9 mouse cellular contexts compared by ENCODE assay signal in genomic region chr10:108089375-108089981, GRCm38 (mm10).
DNase-seq lines count a peak whose midpoint lies in the region; ATAC-seq and TF ChIP-seq lines count a peak whose summit lies in the region.
"Had no signal": no experiment of that assay in that cellular context is flagged by ENCODE, and none has a peak within 500 bp of the region (broad histone marks: within the 10 kb centered on the region; RNA-seq: fewer than 3 reads in every experiment).

No protein-coding gene starts in this region.

- WGBS in hindbrain, embryonic 14.5 days = 57% methylated on average over 8 of the region's 8 CpGs
- WGBS in hindbrain, embryonic 13.5 days = 53% methylated on average over 8 of the region's 8 CpGs
- 25% methylated on average over 8 of the region's 8 CpGs for WGBS in heart, adult 2 months

- H3K27ac ChIP-seq in hindbrain, embryonic 14.5 days = no peak overlapping the region
- no peak overlapping the region for H3K27ac ChIP-seq in hindbrain, embryonic 13.5 days
- peak overlapping the region; percentile 64 for H3K27ac ChIP-seq in heart, adult 2 months

- no peak for TF ChIP-seq POLR2A in heart, adult 2 months (IDR thresholded peaks at IDR 0.05; ENCODE audit: insufficient read depth, low read depth, low read length)

- no peak for TF ChIP-seq EP300 in heart, adult 2 months (IDR thresholded peaks at IDR 0.05; ENCODE audit: insufficient read depth, low read depth, low read length)

- peak; percentile 56 for DNase-seq in hindbrain, embryonic 14.5 days (ENCODE audit: low spot score)
- peak; percentile 46 for DNase-seq in MEL-GATA-1-ER (ENCODE audit: extremely low read depth, low read depth)
- peak; percentile 32 to 39 for DNase-seq in heart, adult 2 months
- DNase-seq in kidney, postnatal 36 days = peak; percentile 53 to 69
- no peak for DNase-seq in urinary bladder, postnatal 10 days (ENCODE audit: low spot score)

- H3K9ac ChIP-seq in hindbrain, embryonic 14.5 days = no peak overlapping the region
- H3K9ac ChIP-seq in hindbrain, embryonic 13.5 days = no peak overlapping the region
- H3K9ac ChIP-seq in heart, adult 2 months (ENCODE audit: low read depth, low read length) = no peak overlapping the region
- H3K9ac ChIP-seq: hindbrain, embryonic 15.5 days had no signal

- H3K36me3 ChIP-seq in hindbrain, embryonic 14.5 days (replicated peaks; ENCODE audit: control insufficient read depth, insufficient read depth) = no peaks in the 10 kb centered on the region
- no peaks in the 10 kb centered on the region for H3K36me3 ChIP-seq in hindbrain, embryonic 13.5 days
- peaks cover 5% of the 10 kb centered on the region for H3K36me3 ChIP-seq in heart, adult 2 months (ENCODE audit: control insufficient read depth, insufficient read depth, low read length)
- H3K36me3 ChIP-seq: hindbrain, embryonic 15.5 days had no signal

- ATAC-seq in hindbrain, embryonic 14.5 days (ENCODE audit: low FRiP score) = no peak
- no peak for ATAC-seq in hindbrain, embryonic 13.5 days (ENCODE audit: low FRiP score)
- no peak for ATAC-seq in erythroid progenitor cell, adult 5-6 weeks (replicated peaks; ENCODE audit: low FRiP score, poor library complexity, severe bottlenecking)
- ATAC-seq in cerebellum, adult (ENCODE audit: insufficient number of reproducible peaks, low FRiP score, low TSS enrichment) = no peak

- H3K4me3 ChIP-seq in hindbrain, embryonic 14.5 days (replicated peaks; ENCODE audit: low read length) = no peak overlapping the region
- no peak overlapping the region for H3K4me3 ChIP-seq in hindbrain, embryonic 13.5 days
- no peak overlapping the region; the same call in 1 of the 2 replicates for H3K4me3 ChIP-seq in heart, adult 2 months
- H3K4me3 ChIP-seq: hindbrain, embryonic 15.5 days had no signal

- no peaks in the 10 kb centered on the region for H3K4me1 ChIP-seq in hindbrain, embryonic 14.5 days (replicated peaks; ENCODE audit: control insufficient read depth, insufficient read depth, low read length)
- H3K4me1 ChIP-seq in hindbrain, embryonic 13.5 days (replicated peaks) = no peaks in the 10 kb centered on the region
- peaks cover 7% of the 10 kb centered on the region for H3K4me1 ChIP-seq in heart, adult 2 months (ENCODE audit: control insufficient read depth, insufficient read depth, low read length)
- H3K4me1 ChIP-seq: hindbrain, embryonic 15.5 days had no signal

- H3K79me2 ChIP-seq in heart, adult 2 months (replicated peaks; ENCODE audit: control insufficient read depth, insufficient read depth, low read length) = no peaks in the 10 kb centered on the region

- no peak overlapping the region for H3K4me2 ChIP-seq in hindbrain, embryonic 14.5 days (replicated peaks)
- no peak overlapping the region for H3K4me2 ChIP-seq in hindbrain, embryonic 13.5 days
- H3K4me2 ChIP-seq: hindbrain, embryonic 15.5 days had no signal

- intact Hi-C loops in heart, adult 2 months (cut with DNase I) = loop anchor here (5.0 kb wide), 2 partner anchors 73 to 103 kb away; partner anchors contain the start of gene Ppp1r12a

- no peaks in the 10 kb centered on the region for H3K27me3 ChIP-seq in hindbrain, embryonic 14.5 days (ENCODE audit: control insufficient read depth, insufficient read depth, low read length)
- H3K27me3 ChIP-seq in hindbrain, embryonic 13.5 days = no peaks in the 10 kb centered on the region
- no peaks in the 10 kb centered on the region for H3K27me3 ChIP-seq in heart, adult 2 months (ENCODE audit: control insufficient read depth, insufficient read depth, low read length)
- H3K27me3 ChIP-seq: hindbrain, embryonic 15.5 days had no signal

- no peak for TF ChIP-seq CTCF in heart, adult 2 months (IDR thresholded peaks at IDR 0.05)

- no peaks in the 10 kb centered on the region for H3K9me3 ChIP-seq in hindbrain, embryonic 14.5 days (ENCODE audit: control insufficient read depth, low read length)
- H3K9me3 ChIP-seq in hindbrain, embryonic 13.5 days = no peaks in the 10 kb centered on the region
- H3K9me3 ChIP-seq: hindbrain, embryonic 15.5 days had no signal
